Mouse (Mus musculus): Measurements from ENCODE around the gene Gm20662.

- no peak for TF ChIP-seq TAL1 (IDR thresholded peaks at IDR 0.05; ENCODE audit: low read length)
- TF ChIP-seq GATA1 (IDR thresholded peaks at IDR 0.05; ENCODE audit: low read length), result no peak
Observed at GRCm38 (mm10) chr9:108046582-108046981, 50.4 kb downstream of the Gm20662 start.

Data from erythroblast, embryonic 14.5 days (primary cell).